Mouse (Mus musculus) left cerebral cortex, adult 9 months (tissue): ENCODE measurements around the gene Tectb.
"Not testable (repeated sequence)": the region's sequence is repeated elsewhere in the genome, so short reads cannot be mapped to it uniquely, and the experiment has no call there.

Experiments
- DNase-seq, 2 experiments: peaks; one replicate each; pipeline ENCODE4 v3.0.0; 2022; ENCODE audit warnings: low spot score in 2 of 2

Tectb gene

DNA sequence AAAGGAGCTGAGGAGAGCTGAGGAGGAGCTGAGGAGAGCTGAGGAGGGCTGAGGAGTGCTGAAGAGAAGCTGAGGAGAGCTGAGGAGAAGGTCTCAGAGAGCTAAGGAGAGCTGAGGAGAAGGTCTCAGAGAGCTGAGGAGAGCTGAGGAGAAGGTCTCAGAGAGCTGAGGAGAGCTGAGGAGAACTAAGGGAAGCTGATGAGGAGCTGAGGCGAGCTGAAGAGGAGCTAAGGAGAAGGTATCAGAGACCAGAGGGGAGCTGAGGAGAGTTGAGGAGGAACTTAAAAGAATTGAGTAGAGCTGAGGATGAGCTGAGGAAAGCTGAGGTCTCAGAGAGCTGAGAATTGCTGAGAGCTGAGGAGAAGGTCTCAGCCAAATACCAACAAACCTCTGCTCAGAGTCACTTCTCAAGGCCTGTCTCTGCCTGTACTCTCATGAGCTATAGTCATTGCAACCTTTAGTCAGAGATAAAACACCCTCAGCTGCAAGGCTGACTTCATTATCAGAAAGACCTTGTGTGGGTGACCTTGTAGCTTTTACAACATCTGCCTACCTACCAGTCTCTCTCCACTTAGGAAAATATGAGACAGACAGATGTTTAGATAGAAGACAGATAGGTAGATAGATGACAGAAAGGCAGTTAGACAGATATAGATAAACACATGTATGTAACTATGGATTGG, 15.2 kb upstream of the Tectb start:
- DNase-seq: no peak

DNA sequence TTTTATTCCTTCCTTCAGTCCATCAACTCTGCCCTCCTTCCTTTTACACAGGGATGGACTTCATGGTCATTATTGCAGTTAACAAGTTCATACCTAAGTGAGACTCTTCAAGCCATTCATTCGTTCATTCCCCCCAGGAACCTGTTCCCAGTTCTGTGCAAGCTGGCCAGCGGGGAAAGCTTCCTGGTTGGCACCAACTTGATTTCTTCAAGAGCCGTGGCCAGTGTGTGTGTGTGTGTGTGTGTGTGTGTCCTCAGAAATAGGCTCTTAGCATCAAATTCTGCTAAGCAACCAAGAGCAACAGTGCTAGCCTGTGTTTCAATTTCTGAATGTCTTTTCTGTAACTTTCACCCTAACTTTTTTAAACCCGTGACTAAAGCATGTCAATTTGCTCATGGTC, 14.6 kb upstream of the Tectb start:
- no peak for DNase-seq

DNA sequence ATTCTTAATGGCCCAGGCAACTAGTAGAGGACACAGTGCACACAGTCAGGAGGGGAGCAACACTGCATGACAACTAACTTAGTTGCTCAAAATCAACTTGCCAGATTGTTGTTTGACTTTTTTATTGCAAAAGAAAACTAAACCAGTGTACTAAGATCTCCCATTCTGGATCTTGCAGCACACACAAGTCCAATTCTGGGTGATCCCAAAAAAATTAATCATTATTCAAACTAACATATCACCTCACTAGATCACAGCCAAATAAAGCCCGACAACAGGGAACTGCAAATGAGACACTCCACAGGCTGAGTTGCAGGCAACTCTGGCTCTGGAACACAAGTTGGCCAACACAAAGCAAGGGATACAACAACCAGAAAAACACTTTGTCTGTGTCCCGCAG, 13.8 kb upstream of the Tectb start:
- no peak for DNase-seq

DNA sequence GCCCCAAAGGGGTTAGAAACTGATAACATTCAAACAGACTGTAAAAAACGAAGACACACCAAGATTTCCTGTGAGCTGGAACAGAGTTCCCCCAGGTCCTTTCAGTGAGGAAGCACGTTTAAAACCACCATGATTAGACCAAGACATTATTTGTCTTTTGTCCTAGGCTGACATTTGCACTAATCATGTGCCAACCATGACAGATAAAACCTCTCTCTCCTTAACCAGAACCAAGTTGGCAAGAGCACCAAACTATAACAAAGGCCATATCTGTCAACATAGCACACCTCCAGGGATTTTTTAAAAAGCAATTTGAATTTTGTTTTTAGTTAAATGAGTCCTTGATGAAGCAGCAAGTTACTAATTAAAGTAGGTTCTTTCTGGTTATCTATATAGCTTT, 12.8 kb upstream of the Tectb start:
- no peak for DNase-seq

DNA sequence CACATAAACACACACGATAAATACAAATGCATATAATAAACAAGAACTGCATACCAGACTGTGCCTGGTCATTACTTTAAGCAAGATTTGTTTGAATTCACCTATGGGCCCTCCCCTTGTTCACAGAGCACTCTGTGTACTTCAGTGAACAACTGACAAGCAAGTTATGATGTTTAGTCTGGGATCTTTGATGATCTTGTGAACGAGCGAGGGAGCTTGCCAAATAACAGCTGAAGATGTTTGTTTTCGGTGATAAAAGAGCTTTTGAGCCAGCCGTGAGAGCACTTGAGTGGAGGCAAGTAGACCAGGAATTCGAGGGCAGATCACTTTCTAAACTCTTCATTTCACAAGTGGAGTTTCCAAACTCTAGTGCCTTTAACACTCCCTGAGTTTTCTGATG, 12.2 kb upstream of the Tectb start:
- no peak for DNase-seq

DNA sequence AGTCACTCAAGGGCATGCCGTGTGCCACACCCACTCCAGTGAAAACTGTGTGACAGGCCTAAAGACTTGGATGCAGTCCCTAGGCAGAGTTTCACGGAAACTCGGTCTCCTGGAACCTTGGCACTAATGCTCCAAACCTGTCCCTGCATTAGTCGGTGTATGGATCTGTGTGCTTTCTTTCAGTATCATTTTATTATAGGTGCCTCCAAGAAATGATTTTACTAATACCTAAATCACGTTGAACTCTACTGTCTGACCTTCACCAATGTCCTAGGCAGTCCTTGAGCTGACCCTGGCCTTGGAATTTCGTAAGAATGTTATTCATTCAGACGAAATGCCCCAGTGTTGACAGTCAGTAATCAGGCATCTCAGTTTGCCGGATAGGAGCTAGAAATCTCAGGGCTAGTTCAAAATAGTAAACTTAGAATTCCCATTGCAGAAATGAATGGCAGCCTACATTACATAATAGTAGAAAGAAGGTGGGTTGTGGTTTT, 11.2 kb upstream of the Tectb start:
- DNase-seq: not testable (repeated sequence)

DNA sequence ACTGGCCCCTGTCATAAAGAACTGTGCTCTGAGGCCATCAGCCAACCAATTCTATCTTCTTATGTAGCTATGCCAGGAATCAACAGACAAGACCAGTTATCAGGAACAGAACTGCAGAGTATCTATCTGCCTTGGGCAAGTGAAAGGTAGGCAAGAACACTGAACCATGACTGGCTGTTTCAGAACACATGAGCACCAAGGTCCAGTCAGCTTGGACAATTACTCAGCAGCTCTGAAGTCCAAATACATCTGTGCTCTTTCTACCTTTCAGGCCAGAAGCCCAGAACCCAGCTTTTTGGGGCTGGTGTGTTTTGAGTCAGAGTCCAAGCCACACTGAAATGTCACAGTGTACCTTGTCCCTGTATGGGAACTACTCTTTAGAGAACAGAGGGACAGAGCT, 10.1 kb upstream of the Tectb start:
- DNase-seq: no peak

DNA sequence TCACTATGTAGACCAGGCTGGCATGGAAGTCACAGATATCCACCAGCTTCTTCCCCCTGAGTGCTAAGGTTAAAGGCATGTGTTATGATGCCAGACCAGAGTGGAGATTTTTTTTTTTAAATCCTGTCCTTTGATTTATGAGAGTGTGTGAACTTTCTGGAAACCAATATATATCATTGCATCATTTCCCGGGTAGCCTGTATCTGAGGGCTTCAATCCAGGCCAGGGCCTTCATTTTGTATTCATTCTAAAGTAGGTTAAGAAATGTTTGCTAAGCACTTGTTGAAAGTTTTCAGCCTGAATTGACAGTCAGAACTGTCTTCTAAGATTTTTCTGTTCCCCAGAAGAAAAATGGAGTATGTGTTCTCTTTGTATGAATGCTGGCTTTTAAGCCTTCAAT, 8.9 kb upstream of the Tectb start:
- no peak for DNase-seq

DNA sequence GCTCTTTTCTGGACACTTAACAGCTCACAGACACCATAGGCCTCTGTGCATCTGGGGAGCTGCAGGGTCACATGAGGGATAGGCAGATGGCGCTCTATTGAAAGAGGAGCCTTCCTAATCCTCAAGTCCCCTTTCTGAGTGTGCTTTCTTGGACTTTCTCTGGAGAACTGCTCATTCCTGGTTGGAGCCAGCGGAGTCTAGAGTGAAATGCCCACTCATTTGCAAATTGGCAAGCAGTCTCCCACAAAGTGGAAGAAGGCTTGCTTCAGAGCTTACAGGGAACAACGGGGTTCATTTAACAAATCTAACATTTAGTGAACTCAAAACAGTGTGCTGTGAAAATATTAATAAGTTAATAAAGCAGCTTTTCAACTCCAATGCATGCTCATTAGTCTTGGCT, 3.4 kb upstream of the Tectb start:
- peak in 1 of 2 experiments; percentile 25 for DNase-seq

DNA sequence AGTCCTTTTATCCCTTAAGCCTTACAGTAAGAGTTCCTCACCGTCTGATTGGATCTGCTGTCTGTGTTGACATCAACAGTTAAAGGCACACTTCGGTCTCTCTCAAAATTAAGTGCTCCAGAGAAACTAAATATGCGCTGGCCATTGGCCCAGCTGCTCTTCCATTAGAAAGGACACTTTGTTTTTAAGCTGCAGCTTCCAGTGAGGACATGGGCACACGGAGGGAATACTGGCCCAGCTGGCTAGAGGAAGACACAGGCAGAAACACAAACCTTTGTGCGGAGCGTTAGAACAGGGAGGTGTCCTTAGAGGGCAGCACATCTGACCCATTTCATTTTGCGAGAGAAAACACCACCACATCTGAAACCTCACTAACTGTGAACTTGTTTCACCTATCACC, 3.9 kb downstream of the Tectb start:
- DNase-seq: no peak

DNA sequence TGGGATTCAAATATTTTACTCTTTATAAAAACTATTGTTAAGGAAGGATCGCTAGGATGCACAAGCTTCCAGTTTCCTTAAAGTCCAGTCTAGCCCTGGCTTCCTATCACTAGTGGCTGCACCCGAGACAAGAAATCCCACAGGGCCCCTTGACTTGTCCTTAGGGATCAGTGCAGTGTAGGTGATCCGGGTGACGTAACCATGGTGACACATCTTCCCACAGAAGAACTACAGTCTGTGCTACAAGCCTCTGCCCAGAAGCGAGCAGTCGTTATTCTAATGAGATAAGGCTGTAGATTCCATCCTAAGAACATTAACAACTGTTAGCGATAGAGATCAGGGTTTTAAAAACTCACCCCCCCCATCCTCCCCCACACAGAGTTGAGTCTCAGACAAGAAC, 4.5 kb downstream of the Tectb start:
- DNase-seq: no peak

DNA sequence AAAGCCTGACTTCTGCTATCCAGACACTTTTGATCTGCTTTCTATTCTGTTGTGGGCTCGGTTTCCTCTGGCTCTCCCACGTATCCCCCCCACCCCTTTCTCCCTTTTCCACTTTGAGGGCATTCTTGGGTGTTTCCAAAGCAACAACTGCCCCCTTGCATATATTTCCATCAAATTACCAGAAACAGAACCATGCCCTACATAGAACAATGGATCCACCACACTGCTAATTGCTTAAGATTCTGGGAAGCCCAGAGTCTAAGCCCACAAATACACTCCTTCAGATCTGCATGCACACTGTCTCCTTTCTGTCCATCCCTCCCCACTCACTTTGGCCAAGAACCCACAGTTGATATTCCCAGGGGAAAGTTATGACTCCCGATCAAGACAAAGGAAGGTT, 5.1 kb downstream of the Tectb start:
- no peak for DNase-seq

DNA sequence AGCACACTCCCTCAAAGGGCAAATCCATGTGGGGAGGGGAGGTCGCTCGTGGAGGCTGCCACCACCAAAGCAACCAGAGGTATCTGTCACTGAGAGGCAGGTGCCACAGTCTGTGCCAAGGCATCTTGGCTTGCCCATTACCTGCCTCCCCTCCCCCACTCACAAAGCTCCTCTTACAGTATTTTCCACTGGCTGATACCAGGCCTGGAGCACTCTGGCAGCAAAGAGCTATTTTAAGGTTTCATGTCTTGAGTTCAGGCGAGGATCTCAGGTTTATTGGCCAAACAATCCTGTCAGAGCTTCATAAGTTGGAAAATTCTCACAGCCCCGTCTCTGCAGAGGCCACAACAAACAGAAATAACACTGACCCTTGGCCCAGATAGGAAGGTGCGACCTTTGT, 9.5 kb downstream of the Tectb start:
- no peak for DNase-seq

DNA sequence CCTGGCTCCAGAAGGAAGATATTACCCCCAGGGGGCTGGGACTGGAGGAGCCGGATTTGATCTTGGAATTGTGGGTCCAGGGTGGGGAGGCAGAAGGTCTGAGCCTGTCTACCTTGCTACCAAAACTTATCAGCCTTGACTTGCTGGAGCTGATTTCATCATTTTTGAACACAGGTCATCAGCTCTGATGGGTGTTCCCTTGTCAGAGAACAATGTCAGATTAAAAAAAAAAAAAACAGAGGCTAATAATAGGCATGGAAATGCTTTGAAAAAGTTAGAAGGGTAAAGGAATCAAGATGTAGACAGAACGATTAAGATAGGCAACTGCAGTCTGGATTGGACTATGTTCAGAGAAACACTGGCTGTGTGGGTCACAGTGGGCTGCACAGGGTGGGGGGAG, 11.1 kb downstream of the Tectb start:
- no peak for DNase-seq

DNA sequence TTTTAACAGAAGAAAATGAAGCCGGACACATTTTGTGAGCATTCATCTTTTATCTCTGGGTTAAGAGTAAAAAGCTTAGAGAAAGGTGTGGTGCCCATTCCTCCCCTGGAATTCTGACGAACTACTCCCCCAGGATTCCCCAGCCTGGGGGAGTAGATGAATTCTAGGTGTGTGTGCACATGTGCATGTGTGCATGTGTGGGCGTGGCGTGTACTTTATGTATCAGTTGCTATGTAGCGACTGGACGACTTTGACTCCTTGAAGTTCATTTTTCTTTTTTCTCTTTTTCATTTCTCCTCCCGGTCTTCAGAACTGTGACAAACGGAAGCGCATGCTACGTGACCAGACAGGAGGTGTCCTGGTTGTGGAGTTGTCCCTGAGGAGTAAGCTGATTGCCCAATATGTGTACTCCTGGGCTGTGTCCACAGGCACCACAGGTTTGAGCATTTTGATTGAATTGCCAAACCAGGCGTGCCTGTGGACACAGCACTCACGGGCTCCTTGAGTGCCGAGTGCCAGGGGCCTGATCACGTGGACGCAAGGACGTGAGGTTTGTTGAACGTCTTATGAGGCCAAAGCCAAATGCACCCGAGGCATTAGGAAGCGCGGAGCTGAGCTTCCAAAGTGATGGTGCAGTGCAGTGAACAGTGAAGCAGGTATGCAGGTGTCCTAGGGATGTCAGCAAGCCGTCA, 11.9 kb downstream of the Tectb start:
- no peak for DNase-seq

DNA sequence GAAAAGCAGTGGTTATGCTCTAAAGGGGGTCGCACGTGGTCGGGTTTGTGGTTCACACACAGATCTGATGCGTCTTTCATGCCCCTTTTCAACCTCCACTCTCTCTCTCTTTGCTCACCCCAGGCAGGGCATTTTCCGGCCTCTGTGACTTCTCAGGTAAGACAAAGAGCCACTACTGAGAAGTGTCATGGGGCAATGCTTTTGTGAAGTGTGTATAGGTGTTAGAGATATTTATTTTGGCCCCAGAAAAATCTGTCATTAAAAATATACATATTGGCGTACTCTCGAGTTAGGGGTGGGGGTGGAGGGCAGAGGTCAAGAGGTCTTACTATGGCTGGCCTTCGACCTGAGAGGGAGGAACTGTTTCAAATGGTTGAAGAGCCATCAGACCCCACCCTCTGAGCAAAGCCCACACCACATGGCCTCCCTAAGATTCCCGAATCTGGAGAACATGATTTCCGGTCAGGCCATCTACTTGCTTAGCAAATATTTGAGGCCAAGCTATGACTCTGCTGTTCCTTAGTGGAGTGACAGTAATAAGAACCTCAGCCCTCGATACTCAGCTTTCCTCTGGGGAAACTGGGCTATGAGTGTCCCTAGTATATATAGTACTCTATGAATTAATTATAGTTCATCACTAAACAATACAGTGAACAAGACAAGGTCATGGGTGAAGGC, 13.3 kb downstream of the Tectb start:
- no peak for DNase-seq

DNA sequence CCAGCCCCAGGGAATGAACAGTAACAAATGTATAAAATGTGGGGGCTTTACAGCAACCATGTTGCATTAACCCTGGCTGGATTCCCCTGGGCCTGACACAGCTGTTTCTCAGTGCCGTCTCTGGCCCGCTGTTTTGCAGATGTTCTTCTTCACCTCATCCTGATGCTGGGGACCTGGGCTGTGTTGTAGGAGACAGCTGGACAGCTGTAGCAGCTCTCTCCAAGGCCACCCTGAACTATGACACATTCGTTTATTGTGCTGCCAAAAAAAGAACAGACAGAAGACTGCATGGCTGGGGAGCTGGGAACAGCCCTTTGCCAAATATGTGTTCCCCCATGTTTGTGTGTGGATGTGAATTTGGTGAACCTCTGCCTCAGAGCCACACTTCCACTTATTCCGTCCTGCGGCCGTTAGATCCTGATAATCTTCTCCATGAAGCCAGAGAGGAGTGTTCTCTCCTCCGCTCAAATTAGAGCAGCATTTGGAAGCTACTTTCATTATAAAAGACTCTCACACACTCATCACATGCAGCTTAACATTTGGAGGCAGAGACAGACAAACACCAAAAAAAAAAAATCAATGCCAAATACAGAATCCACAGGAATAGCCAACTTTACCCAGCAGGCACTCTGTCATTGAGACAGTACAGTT, 14.1 kb downstream of the Tectb start:
- no peak for DNase-seq

DNA sequence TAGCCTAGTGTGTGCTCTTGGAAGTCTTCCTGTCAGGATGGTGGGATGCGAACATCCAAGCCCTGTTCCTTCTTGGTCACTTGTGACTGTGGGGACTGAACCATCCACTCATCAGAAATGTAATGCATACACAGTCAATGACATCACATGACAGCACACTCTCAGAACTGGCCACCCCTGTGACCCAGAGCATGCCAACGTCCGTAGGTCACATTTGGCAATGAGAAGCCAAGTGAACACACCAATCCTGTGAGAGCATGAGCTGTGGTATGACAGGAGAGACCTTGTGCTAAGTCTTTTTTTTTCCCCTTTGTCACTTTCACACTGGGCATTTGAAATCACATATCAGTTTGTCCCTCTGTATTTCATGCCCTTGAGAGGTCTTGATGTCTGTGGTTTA, 15.0 kb downstream of the Tectb start:
- no peak for DNase-seq

DNA sequence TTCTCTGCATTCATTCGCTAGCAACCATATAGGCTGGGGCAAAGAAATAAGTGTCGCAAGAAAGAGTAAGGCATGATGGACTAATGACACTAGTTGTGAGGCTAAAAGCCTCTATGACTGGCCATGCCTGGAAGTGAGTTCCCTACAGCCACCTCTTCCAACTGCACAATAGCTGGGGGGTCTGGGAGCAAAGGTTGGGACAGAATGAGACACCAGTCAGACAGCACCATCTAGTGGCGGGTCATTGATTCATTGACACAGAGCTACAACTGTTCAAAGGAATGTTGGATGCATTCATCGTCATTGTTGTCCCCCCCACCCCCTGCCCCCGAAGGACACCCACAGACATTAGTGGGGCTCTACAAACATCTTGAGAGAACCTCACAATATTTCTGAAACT, 17.8 kb downstream of the Tectb start:
- DNase-seq: peak in 1 of 2 experiments; percentile 69

DNA sequence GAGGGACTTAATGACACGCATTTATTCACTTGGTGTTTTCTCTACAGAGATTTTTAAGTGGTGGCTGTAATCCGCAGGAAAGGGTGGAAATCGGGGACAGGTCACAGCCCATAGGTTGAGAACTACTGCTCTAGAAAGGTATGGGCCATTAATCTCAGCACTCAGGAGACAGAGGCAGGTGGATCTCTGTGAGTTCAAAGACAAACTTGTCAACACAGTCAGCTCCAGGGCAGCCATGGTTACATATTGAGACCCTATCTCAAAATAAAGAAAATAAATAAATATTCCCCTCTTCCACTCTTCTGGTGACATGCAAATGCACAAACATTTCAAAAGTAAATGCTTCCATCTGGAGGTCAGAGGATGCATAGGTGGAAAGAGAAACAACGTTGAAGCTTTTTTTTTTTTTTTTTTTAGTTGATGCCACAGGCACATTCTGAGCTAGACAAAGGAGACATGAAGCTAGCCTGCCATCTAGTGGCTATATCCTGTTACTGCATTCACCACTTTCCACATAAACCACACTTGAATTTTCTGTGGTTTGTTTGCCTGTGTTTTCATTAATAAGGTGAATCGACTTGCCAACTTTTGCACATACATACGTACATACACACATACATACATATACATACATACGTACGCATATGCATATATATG, 26.1 kb downstream of the Tectb start:
- DNase-seq: peak in 1 of 2 experiments; percentile 68

DNA sequence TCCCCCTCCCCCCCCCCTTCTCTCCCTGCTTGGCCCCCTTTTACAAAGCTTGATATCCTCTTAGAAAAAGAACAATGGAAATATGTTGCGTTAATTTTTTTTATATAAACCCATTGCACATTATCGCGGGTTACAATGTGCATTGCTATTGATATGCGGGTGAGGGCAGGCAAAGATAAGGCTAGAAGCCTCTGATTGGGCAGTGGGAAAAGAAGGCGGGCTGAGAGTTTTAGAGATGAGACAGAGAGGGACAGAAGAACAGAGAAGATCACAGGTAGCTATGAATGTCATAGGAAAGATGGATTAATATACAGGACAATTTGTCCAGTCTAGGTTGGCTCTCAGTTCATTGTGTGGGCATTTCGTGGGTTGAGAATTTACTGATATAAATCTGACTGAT, 26.7 kb downstream of the Tectb start:
- DNase-seq: no peak
